Mouse (Mus musculus) mammary gland, adult 2 months (tissue): ENCODE data around the gene Racgap1. TPM values are rescaled to one million over a fixed set of nuclear protein-coding genes. Genes with fewer than 3 reads are reported as not detected.

Experiments
- polyA plus RNA-seq: library from polyadenylated mRNA; depleted of rRNA; stranded (reverse); fragments of >200 nt; gene quantifications from 2 replicates; pipeline ENCODE4 v1.2.3, GENCODE M21; 2012; ENCODE audit warnings: low replicate concordance; rRNA removed

Racgap1 gene
- polyA plus RNA-seq = 6.6 and 7.8 TPM in 2 replicates

DNA sequence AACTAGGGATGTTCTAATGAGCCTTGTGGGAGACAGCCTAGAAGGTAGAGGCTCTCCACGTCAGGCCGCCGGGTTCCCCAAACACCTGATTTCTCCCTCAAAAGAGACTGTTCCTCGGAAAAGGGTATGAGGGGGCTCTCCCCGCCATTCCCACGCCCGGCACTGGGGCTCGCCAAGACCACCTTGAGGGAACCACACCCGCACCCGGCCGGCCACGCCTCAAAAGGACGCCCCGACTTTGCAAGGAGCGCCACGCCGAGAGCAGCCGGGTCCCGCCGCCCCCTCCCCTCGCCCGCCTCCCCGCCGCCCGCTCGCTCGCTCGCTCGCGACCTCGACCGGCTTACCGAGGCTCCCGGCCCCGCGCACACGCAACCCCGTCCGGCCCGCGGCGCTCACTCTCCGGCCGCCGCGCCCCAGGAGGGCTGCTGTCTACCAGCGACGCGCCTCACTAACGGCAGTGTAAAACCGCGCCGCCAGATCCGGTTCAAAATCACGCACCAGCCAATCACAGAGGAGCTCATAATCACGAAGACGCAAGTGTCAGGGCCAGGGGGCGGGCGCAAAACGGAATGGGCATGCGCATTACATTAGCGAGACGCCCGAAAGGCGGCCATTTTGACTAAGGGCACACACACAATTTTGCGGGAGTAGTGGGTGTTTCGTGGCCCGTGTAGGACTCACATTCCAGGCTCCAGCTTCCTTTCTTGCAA, at the start of gene Racgap1:
TSS of gene Racgap1 (minus strand) at position 494 of the 710 bp plus-strand sequence.

DNA sequence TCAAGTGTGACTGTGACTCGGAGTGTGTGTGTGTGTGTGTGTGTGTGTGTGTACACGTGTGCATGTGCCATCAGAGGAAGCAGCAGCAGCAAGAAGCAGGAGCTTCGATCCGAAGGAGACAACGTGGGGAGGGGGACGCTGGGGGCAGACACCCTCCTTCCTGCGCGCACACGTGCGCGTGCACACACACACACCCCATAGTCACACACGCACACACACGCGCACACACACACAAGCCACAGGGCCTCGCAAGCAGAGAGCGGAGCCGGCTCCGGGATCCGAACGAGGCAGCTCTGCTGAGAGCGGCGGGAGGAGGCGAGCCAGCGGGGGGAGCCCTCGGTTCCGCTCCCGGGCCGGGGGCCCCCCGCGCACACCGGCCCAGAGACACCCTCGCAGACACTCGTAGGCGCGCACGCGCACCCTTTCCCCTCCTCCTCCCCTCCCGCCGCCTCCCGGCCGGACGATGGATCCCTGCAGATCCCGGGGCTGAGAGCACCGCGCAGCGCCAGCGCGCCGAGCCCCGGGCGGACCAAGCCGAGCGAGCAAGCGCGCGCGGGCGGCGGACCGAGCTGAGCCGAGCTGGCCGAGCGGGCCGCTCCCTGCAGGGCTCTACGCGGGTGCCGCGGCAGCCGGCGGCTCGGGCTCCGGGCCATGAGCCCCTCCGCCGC, 18.8 kb upstream of the Racgap1 start, which contains the start of gene Asic1:
TSS of gene Asic1 (plus strand) at position 215 of the 668 bp plus-strand sequence.

DNA sequence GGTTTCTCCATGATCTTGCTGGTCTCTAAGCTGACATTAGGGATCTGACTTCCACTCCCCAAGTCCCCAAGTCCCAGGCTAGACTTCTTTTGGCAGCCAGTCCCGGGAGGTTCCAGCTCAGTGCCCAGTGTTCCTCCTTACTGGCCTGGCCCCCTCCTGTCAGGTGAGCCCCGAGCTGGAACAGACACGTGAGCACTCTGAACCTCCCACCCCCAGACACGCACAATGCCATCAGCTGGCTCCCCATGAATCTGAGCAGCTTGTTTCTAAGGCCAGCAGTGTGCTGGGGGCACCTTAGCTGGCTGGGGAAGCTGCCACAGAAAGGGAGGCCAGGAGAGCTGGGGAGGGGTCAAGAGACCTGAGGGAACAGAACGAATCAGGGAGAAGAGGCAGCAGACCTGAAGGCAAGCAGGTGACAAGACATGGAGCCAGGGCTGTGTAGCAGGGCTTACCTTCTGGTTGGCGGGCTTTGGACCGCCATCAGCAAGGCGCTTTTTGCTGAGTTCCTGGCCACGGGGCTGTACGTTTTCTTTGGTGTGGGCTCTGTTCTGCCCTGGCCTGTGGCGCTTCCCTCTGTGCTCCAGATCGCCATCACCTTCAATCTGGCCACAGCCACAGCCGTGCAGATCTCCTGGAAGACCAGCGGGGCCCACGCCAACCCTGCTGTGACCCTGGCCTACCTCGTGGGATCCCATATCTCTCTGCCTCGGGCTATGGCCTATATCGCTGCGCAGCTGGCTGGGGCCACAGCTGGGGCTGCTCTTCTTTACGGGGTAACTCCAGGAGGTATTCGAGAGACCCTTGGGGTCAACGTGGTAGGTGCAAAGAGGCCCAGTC, 50.3 kb downstream of the Racgap1 start, which contains the start of gene Aqp6:
TSS of gene Aqp6 (plus strand) at position 415 of the 837 bp plus-strand sequence.

DNA sequence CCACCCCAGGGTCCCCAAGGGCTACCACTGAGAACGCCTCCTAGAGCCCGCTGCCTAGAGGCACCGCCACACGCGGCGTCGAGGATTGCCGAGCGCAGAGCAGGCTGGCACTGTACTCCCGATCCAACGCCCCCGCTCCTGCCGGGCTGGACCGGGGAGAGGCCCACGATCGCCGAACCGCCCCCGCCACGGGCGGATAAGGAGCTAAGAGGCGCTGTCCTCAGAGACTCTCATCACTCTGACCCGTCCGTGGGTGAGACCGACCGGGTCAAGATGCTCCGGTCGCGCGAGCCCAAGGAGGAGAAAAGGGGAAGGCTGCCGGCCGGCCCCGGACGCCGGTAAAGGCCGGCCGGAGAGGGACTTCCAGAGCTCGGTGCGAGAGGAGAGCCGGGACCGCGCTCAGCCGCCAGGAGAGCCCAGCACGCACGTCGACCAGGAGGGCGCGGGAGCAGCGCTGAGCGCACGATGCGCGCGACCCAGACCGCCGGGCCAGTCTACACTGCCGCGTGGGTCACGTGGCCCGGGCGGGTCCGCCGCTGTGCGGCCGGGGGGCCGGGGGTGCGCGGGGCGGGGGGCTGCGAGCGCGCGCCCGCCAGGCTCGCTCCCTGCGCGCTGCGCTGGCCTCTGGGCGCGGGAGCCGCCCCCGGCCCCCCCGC, 60.9 kb downstream of the Racgap1 start, which contains the start of gene Aqp5:
TSS of gene Aqp5 (plus strand) at position 354 of the 656 bp plus-strand sequence.

DNA sequence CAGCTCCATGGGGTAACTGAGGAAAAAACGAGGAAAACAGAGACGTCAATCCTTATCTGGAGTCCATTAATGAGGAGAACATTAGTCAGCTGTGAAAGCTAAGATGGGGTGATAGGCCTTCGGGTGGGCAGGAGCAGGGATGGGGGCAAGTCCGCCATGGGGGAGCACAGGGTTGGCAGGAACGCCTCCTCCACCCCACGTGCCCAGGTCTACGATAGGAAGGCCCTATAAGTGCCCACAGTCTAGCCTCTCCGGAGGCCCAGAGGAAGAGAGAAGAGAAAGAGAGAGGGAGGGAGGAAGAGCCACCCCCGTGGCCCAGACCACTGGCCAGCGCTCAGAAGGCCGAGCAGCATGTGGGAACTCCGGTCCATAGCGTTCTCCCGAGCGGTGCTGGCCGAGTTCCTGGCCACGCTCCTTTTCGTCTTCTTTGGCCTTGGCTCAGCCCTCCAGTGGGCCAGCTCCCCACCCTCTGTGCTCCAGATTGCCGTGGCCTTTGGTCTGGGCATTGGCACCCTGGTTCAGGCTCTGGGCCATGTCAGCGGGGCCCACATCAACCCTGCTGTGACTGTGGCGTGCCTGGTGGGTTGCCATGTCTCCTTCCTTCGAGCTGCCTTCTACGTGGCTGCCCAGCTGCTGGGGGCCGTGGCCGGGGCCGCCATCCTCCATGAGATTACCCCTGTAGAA, 72.5 kb downstream of the Racgap1 start, which contains the start of gene Aqp2:
TSS of gene Aqp2 (plus strand) at position 254 of the 684 bp plus-strand sequence.

Other genes with a start within 250 kb of the Racgap1 start
- 10.7 and 21.6 TPM in 2 replicates for gene Nckap5l, start 193.9 kb downstream of the Racgap1 start, polyA plus RNA-seq
- gene Bcdin3d, start 176.9 kb downstream of the Racgap1 start, polyA plus RNA-seq = 5.2 and 6.9 TPM in 2 replicates
- gene Faim2, start 123.5 kb downstream of the Racgap1 start, polyA plus RNA-seq = 2.5 and 2.8 TPM in 2 replicates
- 1.2 and 2.0 TPM in 2 replicates for gene Aqp2, start 72.6 kb downstream of the Racgap1 start, polyA plus RNA-seq
- gene Aqp5, start 60.9 kb downstream of the Racgap1 start, polyA plus RNA-seq = 247 and 333 TPM in 2 replicates
- not detected in 2 replicates for gene Aqp6, start 50.3 kb downstream of the Racgap1 start, polyA plus RNA-seq
- 0.79 and 1.3 TPM in 2 replicates for gene Asic1, start 18.7 kb upstream of the Racgap1 start, polyA plus RNA-seq
- 39.3 and 39.6 TPM in 2 replicates for gene Smarcd1, start 50.5 kb upstream of the Racgap1 start, polyA plus RNA-seq
- gene Gm17349, start 53.8 kb upstream of the Racgap1 start, polyA plus RNA-seq = 2.9 TPM in 1 of 2 replicates, not detected in the other
- 871 and 1,032 TPM in 2 replicates for gene Gpd1, start 65.9 kb upstream of the Racgap1 start, polyA plus RNA-seq
- gene Cox14, start 74.0 kb upstream of the Racgap1 start, polyA plus RNA-seq = 214 and 295 TPM in 2 replicates
- 35.9 and 58.1 TPM in 2 replicates for gene Cers5, start 121.2 kb upstream of the Racgap1 start, polyA plus RNA-seq
- 19.6 and 27.2 TPM in 2 replicates for gene Lima1, start 223.8 kb upstream of the Racgap1 start, polyA plus RNA-seq